Mouse (Mus musculus): Measurements from ENCODE around the gene Apom.
"Not testable (repeated sequence)": the region's sequence is repeated elsewhere in the genome, so short reads cannot be mapped to it uniquely, and the experiment has no call there.

Gene Apom

DNA sequence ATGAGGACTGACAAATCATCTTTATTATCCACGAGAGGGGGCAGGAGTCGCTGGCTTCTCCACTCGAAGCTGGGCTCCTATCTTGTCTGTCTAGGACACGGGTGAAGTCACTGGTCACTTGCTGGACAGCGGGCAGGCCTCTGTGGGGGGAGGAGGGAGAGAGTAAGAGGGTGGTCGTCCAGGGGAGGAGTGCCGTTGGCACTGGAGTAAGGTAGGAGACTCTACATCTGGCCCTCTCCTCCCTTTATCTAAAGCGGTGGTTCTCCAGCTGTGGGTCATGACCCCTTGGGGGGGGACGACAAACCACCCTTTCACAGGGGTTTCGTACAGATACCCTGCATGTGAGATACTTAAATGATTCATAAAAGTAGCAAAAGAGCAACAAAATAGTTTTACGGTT is 2.9 kb downstream of the Apom start:
- in situ Hi-C loops (cut with MboI, MseI): no loop called here

- in situ Hi-C loops (cut with MboI, MseI): no loop called here
Observed at GRCm38 (mm10) chr17:35127017-35127416, 4.8 kb downstream of the Apom start.

GRCm38 (mm10) chr17:35126206-35126611 is 5.6 kb downstream of the Apom start, which contains the start of gene D17H6S53E:
Gene D17H6S53E (plus strand): TSS chr17:35126373.
- in situ Hi-C loops (cut with MboI, MseI): no loop called here

- in situ Hi-C loops (cut with MboI, MseI): no loop called here
Observed at GRCm38 (mm10) chr17:35125578-35125977, 6.3 kb downstream of the Apom start.

DNA sequence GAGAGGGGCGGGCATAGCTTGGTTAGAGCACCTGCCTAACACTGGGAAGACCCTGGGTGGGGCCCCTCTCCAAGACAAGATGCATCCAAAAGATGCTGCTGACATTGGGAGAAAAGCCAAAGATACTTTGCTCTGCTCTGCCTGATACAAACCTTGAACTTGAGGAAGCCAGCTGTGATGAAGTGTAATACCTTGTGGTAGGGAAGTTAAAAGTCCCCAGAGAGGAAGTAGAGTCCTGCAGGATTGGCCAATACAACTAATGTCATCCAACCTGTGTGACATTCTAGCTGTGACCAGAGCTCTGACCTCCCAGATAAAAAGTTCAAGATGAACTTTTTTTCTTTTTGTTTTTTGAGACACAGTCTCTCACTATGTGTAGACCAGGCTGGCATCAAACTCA is 6.8 kb downstream of the Apom start:
- in situ Hi-C loops (cut with MboI, MseI): no loop called here

DNA sequence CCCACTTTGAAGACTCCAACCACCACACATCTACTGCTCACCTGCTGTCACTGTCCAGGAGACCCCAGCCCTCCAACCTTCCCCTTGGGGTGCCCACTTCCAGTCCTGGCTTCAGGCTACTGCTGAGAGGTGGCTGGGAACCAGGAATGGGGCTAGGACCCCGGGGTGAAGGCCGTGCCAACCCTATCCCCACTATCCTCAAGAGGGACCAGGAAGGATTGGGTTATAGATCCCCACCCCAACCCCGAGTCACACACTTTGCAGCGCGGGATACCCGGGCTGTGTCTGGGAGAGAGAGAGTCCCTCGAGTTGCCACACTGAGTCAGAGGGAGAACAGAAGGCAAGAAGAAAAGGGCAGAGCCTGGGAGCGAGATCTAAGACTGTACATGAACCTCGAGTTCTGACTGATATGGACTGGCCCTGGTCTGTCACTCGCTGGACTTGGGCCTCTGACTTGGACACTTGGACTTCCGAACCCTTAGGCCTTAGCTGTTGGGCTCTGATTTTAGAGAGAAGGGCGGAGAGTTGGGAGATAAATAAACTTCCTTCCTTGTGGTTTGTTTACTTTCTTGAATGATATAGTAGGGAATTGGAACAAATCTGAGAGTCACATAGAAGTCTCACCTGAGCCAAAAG is 7.5 kb downstream of the Apom start:
- in situ Hi-C loops (cut with MboI, MseI): not testable (repeated sequence)

GRCm38 (mm10) chr17:35123287-35123686 is 8.6 kb downstream of the Apom start:
- in situ Hi-C loops (cut with MboI, MseI): not testable (repeated sequence)

GRCm38 (mm10) chr17:35121871-35122303 is 10.0 kb downstream of the Apom start, which contains the start of gene Csnk2b:
Gene Csnk2b (minus strand): TSS chr17:35122053.
- in situ Hi-C loops (cut with MboI, MseI): no loop called here

DNA sequence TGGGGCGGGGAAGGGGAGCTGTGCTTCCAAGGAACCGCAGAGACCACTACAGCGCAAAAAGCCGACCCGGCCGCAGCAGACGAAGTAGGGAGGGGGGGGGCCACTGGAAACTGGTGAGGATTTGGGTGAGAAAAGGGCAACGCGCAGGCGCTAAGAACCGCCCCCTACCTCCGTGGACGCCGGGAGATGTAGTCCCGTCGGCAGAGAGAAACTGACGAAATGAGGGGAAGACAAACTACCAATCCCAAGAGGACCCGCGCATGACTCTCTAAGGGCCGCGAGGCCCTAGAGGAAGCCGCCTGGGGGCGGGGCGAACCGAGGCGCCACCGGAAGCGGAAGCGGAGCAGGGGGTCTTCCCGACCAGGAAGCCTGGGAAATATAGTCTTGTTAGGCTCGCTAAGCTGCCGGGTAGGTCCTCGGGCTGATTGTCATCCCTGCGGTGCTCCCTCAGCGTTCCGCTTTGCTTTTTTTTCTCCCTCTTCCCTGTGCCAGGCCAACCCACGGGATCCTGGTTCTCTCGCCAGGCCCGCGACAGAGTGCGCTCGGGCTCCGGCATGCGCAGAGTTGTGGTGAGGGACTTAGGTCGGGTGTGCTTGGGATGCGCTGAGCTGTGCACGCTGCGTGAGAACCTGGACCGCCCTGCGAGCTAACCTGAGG is 10.6 kb downstream of the Apom start, which contains the start of gene Gpank1:
TSS of gene Gpank1 (plus strand) at position 313 of the 657 bp plus-strand sequence.
- in situ Hi-C loops (cut with MboI, MseI): no loop called here

DNA sequence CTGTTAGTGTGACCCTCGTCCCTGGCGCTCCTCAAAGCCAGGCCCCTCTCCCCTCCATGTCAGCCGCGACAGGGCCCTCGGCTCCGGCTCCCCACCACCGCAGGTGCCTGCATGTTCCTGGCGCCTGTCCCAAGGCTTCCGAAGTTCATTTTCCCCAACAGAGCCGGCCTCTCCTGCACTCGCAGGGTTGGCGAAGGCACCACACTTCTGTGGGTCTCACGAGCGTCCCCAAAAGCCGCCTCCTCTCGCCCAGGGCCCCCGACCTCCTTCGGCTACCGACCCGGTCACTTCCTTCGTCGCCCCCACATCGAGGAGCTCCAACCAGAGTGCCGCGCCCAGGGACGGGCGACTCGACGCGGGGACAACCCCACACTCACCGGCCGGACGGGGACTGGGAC is 11.1 kb downstream of the Apom start:
- in situ Hi-C loops (cut with MboI, MseI): no loop called here

- in situ Hi-C loops (cut with MboI, MseI): loop anchor here (10.0 kb wide), 1 partner anchor 111 kb away; the partner anchor contains the start of gene Vars
Observed at GRCm38 (mm10) chr17:35115046-35116019, 16.5 kb downstream of the Apom start, which contains the start of gene Ly6g5b. Gene Ly6g5b (minus strand): TSS chr17:35115428.

DNA sequence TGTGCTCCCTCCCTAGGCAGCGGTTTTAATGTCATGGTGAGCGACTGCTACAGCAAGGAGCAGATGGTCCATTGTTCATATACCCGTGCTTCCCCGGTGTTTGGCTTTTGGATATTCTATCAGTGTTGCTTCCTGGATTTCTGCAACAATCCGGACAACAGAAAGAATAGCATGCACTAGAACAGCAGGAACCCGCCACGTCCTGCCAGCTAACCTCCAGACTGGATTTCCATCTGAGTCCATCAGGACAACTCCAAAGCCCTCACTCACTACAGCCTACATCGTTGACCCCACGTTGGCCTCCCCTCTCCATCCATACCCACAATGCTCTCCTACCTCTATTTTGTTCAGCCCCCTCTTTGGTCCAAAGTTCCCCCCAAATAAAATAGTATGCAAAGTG is 20.1 kb downstream of the Apom start:
- in situ Hi-C loops (cut with MboI, MseI): loop anchor here (10.0 kb wide), 1 partner anchor 107 kb away; the partner anchor contains the start of gene Vars

DNA sequence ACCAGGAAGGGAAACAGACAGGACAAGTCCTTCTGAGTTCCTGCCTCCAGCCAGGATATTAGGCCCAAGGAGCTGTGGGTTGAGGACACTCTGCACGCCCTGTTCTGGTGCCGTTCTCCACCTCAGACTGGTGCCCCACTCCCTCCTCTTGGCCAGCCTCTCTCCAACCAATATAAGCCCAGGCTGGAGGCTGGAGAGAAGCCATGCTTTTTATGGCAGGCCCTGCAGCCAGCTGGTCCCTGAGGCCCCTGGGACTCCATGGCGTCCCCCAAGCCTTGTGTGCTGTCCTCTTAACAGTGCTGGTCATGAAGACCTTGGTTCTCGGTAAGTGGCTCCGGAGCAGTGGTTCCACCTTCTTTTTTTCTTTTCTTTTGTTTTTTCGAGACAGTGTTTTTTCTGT is 23.8 kb downstream of the Apom start, which contains the start of gene Ly6g5c:
TSS of gene Ly6g5c (plus strand) at position 183 of the 400 bp plus-strand sequence.
- in situ Hi-C loops (cut with MboI, MseI): no loop called here

- in situ Hi-C loops (cut with MboI, MseI): no loop called here
Observed at GRCm38 (mm10) chr17:35106522-35106921, 25.3 kb downstream of the Apom start.

DNA sequence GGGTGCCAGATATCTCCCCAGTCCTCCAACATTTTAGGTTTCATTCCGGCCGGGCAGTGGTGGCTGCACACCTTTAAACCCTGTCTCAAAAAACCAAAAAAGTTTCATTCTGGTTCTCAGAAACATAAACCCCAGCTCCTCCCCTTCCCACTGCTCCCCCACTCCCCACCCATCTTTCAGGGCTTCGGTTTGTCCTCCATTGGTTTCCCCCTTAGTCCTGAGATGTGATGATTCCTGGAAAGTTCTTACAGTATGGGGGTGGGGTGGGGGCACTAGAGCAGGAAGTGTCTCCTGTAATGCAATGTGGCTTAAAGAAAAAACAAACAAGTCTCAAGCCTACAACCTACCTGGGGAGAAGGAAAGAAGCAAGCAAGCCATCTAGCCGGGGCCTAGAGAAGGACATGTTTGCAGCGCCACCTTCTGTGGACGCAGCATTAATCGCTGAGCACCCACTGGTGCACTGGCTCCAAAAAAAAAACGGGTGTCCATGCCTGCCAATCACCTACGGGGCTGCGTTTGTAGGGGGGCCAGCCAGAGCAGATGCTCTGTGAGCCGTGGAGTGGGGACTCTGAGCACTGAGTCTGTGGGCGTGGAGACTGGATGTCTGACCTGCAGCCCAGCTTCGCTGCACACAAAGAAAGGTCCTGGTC is 26.0 kb downstream of the Apom start:
- in situ Hi-C loops (cut with MboI, MseI): no loop called here

GRCm38 (mm10) chr17:35104754-35105153 is 27.1 kb downstream of the Apom start:
- in situ Hi-C loops (cut with MboI, MseI): loop anchor here (5.0 kb wide), 1 partner anchor 72 kb away; no protein-coding TSS in a partner anchor

GRCm38 (mm10) chr17:35104079-35104478 is 27.8 kb downstream of the Apom start:
- in situ Hi-C loops (cut with MboI, MseI): loop anchor here (5.0 kb wide), 1 partner anchor 72 kb away; no protein-coding TSS in a partner anchor

- in situ Hi-C loops (cut with MboI, MseI): loop anchor here (5.0 kb wide), 1 partner anchor 71 kb away; no protein-coding TSS in a partner anchor
Observed at GRCm38 (mm10) chr17:35103221-35103690, 28.6 kb downstream of the Apom start.

GRCm38 (mm10) chr17:35102299-35102698 is 29.6 kb downstream of the Apom start:
- in situ Hi-C loops (cut with MboI, MseI): loop anchor here (5.0 kb wide), 1 partner anchor 70 kb away; no protein-coding TSS in a partner anchor

DNA sequence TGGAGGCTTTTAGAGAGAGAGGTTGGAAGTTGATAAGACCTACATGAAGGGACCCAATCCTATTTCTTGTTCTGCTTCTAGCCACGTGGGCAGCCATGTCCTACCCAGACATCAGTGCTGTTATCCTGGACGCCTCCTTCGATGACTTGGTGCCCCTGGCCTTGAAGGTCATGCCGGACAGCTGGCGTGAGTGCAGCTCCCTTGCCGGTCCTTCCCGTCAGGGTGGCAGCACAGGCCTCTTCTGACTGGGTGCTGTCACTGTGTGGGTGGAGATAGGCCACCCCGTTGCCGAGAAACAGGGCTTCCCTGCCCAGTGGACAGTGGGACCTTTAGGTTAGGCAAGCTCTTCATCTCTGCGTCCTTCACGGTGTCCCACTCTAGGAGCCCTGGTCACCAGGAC is 30.7 kb downstream of the Apom start:
- in situ Hi-C loops (cut with MboI, MseI): loop anchor here (5.0 kb wide), 1 partner anchor 69 kb away; no protein-coding TSS in a partner anchor
